Mouse (Mus musculus): ENCODE measurements around the gene Nyap2. TPM values are rescaled to one million over a fixed set of nuclear protein-coding genes. Genes with fewer than 3 reads are reported as not detected.

Gene Nyap2
- total and polyA plus RNA-seq, 3 experiments: not detected

DNA sequence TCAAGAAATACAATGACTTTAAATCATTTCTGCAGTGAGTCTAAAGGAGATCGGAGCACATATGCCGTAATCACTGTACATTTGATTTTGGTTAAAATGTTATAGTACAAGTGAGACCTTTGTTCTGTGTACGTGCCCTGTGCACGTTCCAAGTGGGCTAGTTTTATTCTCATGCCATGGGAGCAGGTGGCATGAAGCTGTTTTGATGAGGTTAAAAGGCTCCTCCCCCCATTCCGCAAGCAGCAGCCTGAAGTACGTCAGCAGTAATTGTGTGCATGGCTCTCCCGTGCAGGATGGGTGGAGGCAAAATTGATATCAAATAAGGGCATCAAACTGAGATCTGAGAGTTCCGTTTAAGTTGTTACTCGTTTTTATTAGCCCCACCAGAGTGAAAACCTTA, 491 bp upstream of the Nyap2 start:
- H3K27ac ChIP-seq (ENCODE audit: insufficient read depth, low read depth): no peak overlapping the region
- H3K36me3 ChIP-seq (replicated peaks in 1 of 2; ENCODE audit: control insufficient read depth in 1 of 2, insufficient read depth in 1 of 2, low read length in 1 of 2): no peaks in the 10 kb centered on the region
- H3K4me2 ChIP-seq (ENCODE audit: insufficient read depth, low read depth, poor library complexity, severe bottlenecking): no peak overlapping the region
- H3K79me2 ChIP-seq (replicated peaks; ENCODE audit: control insufficient read depth, extremely low read depth, insufficient read depth, poor library complexity, severe bottlenecking): no peaks in the 10 kb centered on the region
- TF ChIP-seq ZNF384 (IDR thresholded peaks at IDR 0.05; ENCODE audit: low read depth, low read length): no peak
- no peak for TF ChIP-seq ZMIZ1 (IDR thresholded peaks at IDR 0.05; ENCODE audit: low read depth, low read length)
- TF ChIP-seq E2F4 (IDR thresholded peaks at IDR 0.05; ENCODE audit: insufficient replicate concordance, low read depth, low read length): no peak
- no peak for TF ChIP-seq CHD1 (IDR thresholded peaks at IDR 0.05; ENCODE audit: low read depth, low read length)
- TF ChIP-seq SIN3A (IDR thresholded peaks at IDR 0.05; ENCODE audit: low read length): no peak
- TF ChIP-seq ETS1 (conservative IDR thresholded peaks at IDR 0.05; ENCODE audit: low read depth, low read length): no peak
- TF ChIP-seq NRF1 (IDR thresholded peaks at IDR 0.05; ENCODE audit: low read depth, low read length): no peak
- no peak for TF ChIP-seq JUND (conservative IDR thresholded peaks at IDR 0.05; ENCODE audit: low read depth, low read length)
- TF ChIP-seq CHD2 (IDR thresholded peaks at IDR 0.05; ENCODE audit: low read length): no peak
- no peak for TF ChIP-seq EP300 (IDR thresholded peaks at IDR 0.05; ENCODE audit: low read length)
- TF ChIP-seq MYC (IDR thresholded peaks at IDR 0.05; ENCODE audit: low read depth, low read length): no peak
- no peak for TF ChIP-seq HCFC1 (IDR thresholded peaks at IDR 0.05; ENCODE audit: low read depth, low read length)
- TF ChIP-seq KAT2A (IDR thresholded peaks at IDR 0.05; ENCODE audit: insufficient replicate concordance, low read length): no peak
- no peak for TF ChIP-seq TCF12 (IDR thresholded peaks at IDR 0.05; ENCODE audit: low read depth, low read length)
- TF ChIP-seq NELFE (IDR thresholded peaks at IDR 0.05; ENCODE audit: low read depth, low read length): no peak
- TF ChIP-seq MXI1 (IDR thresholded peaks at IDR 0.05; ENCODE audit: low read depth, low read length): no peak
- TF ChIP-seq ELF1 (IDR thresholded peaks at IDR 0.05; ENCODE audit: low read depth, low read length): no peak
- TF ChIP-seq POLR2AphosphoS2 (IDR thresholded peaks at IDR 0.05; ENCODE audit: low read depth, low read length): no peak
- no peak for TF ChIP-seq BHLHE40 (IDR thresholded peaks at IDR 0.05; ENCODE audit: low read depth, low read length)
- no peak for DNase-seq (ENCODE audit: extremely low read depth)
- in situ Hi-C loops (cut with MboI; ENCODE audit: low pct_ligation_motif_present, low pct_unique_long_range_greater_than_20kb, low sequenced_read_pairs) (no loop called here), dilution Hi-C loops (cut with MboI; ENCODE audit: extremely low pct_ligation_motif_present, extremely low pct_unique_long_range_greater_than_20kb, low sequenced_read_pairs) (no loop called here)
- H3K4me3 ChIP-seq (replicated peaks in 1 of 3; ENCODE audit: low read depth in 2 of 3, low read length in 2 of 3, poor library complexity in 1 of 3): no peak overlapping the region
- H3K9me3 ChIP-seq (replicated peaks; ENCODE audit: low read length): no peaks in the 10 kb centered on the region
- H3K27me3 ChIP-seq (replicated peaks): no peaks in the 10 kb centered on the region
- H3K4me1 ChIP-seq (ENCODE audit: control insufficient read depth in 1 of 2, insufficient read depth in 2 of 2): no peaks in the 10 kb centered on the region
- no peak overlapping the region for H3K9ac ChIP-seq (ENCODE audit: insufficient read depth, low read depth)

DNA sequence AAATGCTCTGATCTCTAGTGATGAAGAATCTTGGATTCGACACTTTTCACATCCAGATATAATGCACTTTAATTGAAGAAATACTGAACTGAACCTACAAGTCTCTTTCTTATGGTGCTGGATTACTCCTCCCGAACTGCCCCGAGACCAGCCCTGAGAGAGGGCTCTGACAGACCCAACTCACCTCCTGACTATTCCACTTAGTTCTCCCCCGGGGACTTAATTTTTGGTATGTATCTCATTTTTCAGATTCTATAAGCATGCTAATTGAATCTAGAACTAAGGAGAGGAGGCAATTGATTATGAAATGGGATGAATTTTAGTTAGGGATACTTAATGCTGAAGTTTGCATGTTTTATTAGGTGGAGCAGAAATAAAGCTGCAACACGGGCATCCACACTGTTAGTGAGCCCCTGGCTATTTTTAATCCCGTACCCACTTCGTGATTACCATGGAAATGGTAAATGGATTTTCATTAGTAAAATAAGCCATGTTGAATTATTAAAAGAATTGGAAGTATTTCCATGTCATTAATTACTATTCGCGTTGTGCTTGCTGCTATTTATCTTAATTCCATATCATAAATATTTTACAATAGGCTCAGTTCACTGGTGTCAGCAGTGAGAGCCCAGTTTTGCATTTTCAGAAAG, 1.0 kb downstream of the Nyap2 start:
- H3K27me3 ChIP-seq (replicated peaks): no peaks in the 10 kb centered on the region
- H3K9me3 ChIP-seq (replicated peaks; ENCODE audit: low read length): no peaks in the 10 kb centered on the region
- DNase-seq (ENCODE audit: extremely low read depth): no peak
- no peak overlapping the region for H3K4me3 ChIP-seq (replicated peaks in 1 of 3; ENCODE audit: low read depth in 2 of 3, low read length in 2 of 3, poor library complexity in 1 of 3)
- in situ Hi-C loops (cut with MboI; ENCODE audit: low pct_ligation_motif_present, low pct_unique_long_range_greater_than_20kb, low sequenced_read_pairs): no loop called here
- dilution Hi-C loops (cut with MboI; ENCODE audit: extremely low pct_ligation_motif_present, extremely low pct_unique_long_range_greater_than_20kb, low sequenced_read_pairs): no loop called here
- H3K79me2 ChIP-seq (replicated peaks; ENCODE audit: control insufficient read depth, extremely low read depth, insufficient read depth, poor library complexity, severe bottlenecking): no peaks in the 10 kb centered on the region
- TF ChIP-seq NRF1 (IDR thresholded peaks at IDR 0.05; ENCODE audit: low read depth, low read length) (no peak), CHD2 (IDR thresholded peaks at IDR 0.05; ENCODE audit: low read length) (no peak), MAFK (IDR thresholded peaks at IDR 0.05; ENCODE audit: insufficient replicate concordance, low read length) (no peak), JUND (conservative IDR thresholded peaks at IDR 0.05; ENCODE audit: low read depth, low read length) (no peak), POLR2A (IDR thresholded peaks at IDR 0.05; ENCODE audit: low read depth, low read length) (no peak), ELF1 (IDR thresholded peaks at IDR 0.05; ENCODE audit: low read depth, low read length) (no peak), MXI1 (IDR thresholded peaks at IDR 0.05; ENCODE audit: low read depth, low read length) (no peak), EP300 (IDR thresholded peaks at IDR 0.05; ENCODE audit: low read length) (no peak), KAT2A (IDR thresholded peaks at IDR 0.05; ENCODE audit: insufficient replicate concordance, low read length) (no peak), HCFC1 (IDR thresholded peaks at IDR 0.05; ENCODE audit: low read depth, low read length) (no peak), ZMIZ1 (IDR thresholded peaks at IDR 0.05; ENCODE audit: low read depth, low read length) (no peak), MAZ (IDR thresholded peaks at IDR 0.05; ENCODE audit: low read depth, low read length) (no peak)
- H3K36me3 ChIP-seq (replicated peaks in 1 of 2; ENCODE audit: control insufficient read depth in 1 of 2, insufficient read depth in 1 of 2, low read length in 1 of 2): no peaks in the 10 kb centered on the region
- H3K27ac ChIP-seq (ENCODE audit: insufficient read depth, low read depth): no peak overlapping the region
- no peaks in the 10 kb centered on the region for H3K4me1 ChIP-seq (ENCODE audit: control insufficient read depth in 1 of 2, insufficient read depth in 2 of 2)
- no peak overlapping the region for H3K4me2 ChIP-seq (ENCODE audit: insufficient read depth, low read depth, poor library complexity, severe bottlenecking)
- no peak overlapping the region for H3K9ac ChIP-seq (ENCODE audit: insufficient read depth, low read depth)
